Mouse (Mus musculus) liver, postnatal 0 days (tissue): ENCODE data around the gene Cd53. TPM values are rescaled to one million over a fixed set of nuclear protein-coding genes. Genes with fewer than 3 reads are reported as not detected.

Experiments
- ATAC-seq: fragments of 200-750 bp; cut with Nextera tagmentation; 2 replicates; pipeline ENCODE4 v1.8.0; 2017; ENCODE audit warnings: mild to moderate bottlenecking, moderate library complexity
- DNase-seq: peaks from one replicate; pipeline ENCODE4 v3.0.0-alpha.2; 2016
- H3K27ac ChIP-seq: fragments of 300-500 bp; sonication (generic); 2 replicates; pipeline ENCODE4 v1.5.1; 2014; ENCODE audit warnings: antibody characterized with exemption, moderate library complexity, mild to moderate bottlenecking, low read depth
- H3K27me3 ChIP-seq: fragments of 300-500 bp; sonication (generic); 2 replicates; pipeline ENCODE4 v1.6.1; 2014; ENCODE audit warnings: low read length, control low read depth, mixed read lengths; ENCODE audit not compliant: insufficient read depth
- H3K36me3 ChIP-seq: fragments of 300-500 bp; sonication (generic); replicated peaks from 2 replicates; pipeline ENCODE4 v1.6.1; 2014; ENCODE audit warnings: mild to moderate bottlenecking, control low read depth, low read length, moderate library complexity, mixed read lengths; ENCODE audit not compliant: insufficient read depth
- H3K4me1 ChIP-seq: fragments of 300-500 bp; sonication (generic); 2 replicates; pipeline ENCODE4 v1.6.1; 2014; ENCODE audit warnings: antibody characterized with exemption, mild to moderate bottlenecking, control low read depth; ENCODE audit not compliant: insufficient read depth
- H3K4me2 ChIP-seq: fragments of 300-500 bp; sonication (generic); 2 replicates; pipeline ENCODE4 v1.6.1; 2014; ENCODE audit warnings: low read depth, mild to moderate bottlenecking, low read length, moderate library complexity, mixed read lengths
- H3K4me3 ChIP-seq: fragments of 300-500 bp; sonication (generic); 2 replicates; pipeline ENCODE4 v1.5.1; 2014; ENCODE audit warnings: low read depth, low read length
- H3K9ac ChIP-seq: fragments of 300-500 bp; sonication (generic); replicated peaks from 2 replicates; pipeline ENCODE4 v1.6.1; 2014; ENCODE audit warnings: mild to moderate bottlenecking, moderate library complexity
- H3K9me3 ChIP-seq: fragments of 300-500 bp; sonication (generic); 2 replicates; pipeline ENCODE4 v1.6.1; 2016; ENCODE audit warnings: mild to moderate bottlenecking, control low read depth, low read length, mixed read lengths
- CTCF ChIP-seq: sonication (generic); IDR thresholded peaks from 2 replicates; pipeline ENCODE4 v1.5.1; 2016; ENCODE audit warnings: antibody characterized with exemption, low read depth
- EP300 ChIP-seq: IDR thresholded peaks from 2 replicates; pipeline ENCODE4 v1.6.1; 2016; ENCODE audit warnings: antibody characterized with exemption, low read depth, mild to moderate bottlenecking
- WGBS: fragments of 180-500 bp; shearing (Covaris S2); extraction: QIAGEN DNeasy Blood & Tissue Kit; methylation state at CpG from one replicate; pipeline ENCODE4 v1.1.7; 2014; ENCODE audit not compliant: insufficient replicate concordance; 5-methylcytosine and 5-hydroxymethylcytosine counted together
- polyA plus RNA-seq: library from polyadenylated mRNA; unstranded; fragments of >200 nt; fragmentation: Nextera tagmentation; extraction: Ambion mirVana; gene quantifications from 2 replicates; pipeline ENCODE4 v1.2.1, GENCODE M21; 2015

Gene Cd53
- polyA plus RNA-seq = 43.1 and 45.4 TPM in 2 replicates

GRCm38 (mm10) chr3:106789930-106790329 is at the start of gene Cd53:
Cd53 (minus strand) TSS chr3:106790149.
- Histone ChIP-seq H3K4me1 (no peaks in the 10 kb centered on the region), H3K9me3 (no peaks in the 10 kb centered on the region), H3K4me2 (peak within 1 kb of the TSS; percentile 38), H3K27me3 (no peaks in the 10 kb centered on the region), H3K9ac (peak within 1 kb of the TSS; percentile 21), H3K4me3 (peak within 1 kb of the TSS; percentile 41), H3K27ac (peak within 1 kb of the TSS; percentile 81), H3K36me3 (no peaks in the 10 kb centered on the region)
- TF ChIP-seq CTCF (no peak), EP300 (no peak)
- WGBS = 27% methylated on average over 2 of the region's 2 CpGs
- DNase-seq = no peak
- peak; percentile 65 for ATAC-seq

- Histone ChIP-seq H3K27me3 (no peaks in the 10 kb centered on the region), H3K36me3 (no peaks in the 10 kb centered on the region), H3K4me3 (no peak overlapping the region), H3K9ac (no peak overlapping the region), H3K4me2 (no peak overlapping the region), H3K27ac (no peak overlapping the region), H3K4me1 (no peaks in the 10 kb centered on the region; the same call in 1 of the 2 replicates), H3K9me3 (peaks cover 3% of the 10 kb centered on the region; the same call in 1 of the 2 replicates)
- TF ChIP-seq EP300 = no peak
- TF ChIP-seq CTCF = no peak
- 37% methylated on average over 1 of the region's 1 CpGs for WGBS
- peak; percentile 55 for ATAC-seq
- peak; percentile 24 for DNase-seq
Observed at GRCm38 (mm10) chr3:106832107-106832506, 42.2 kb upstream of the Cd53 start.

GRCm38 (mm10) chr3:106826187-106826586 is 36.2 kb upstream of the Cd53 start, which contains the start of gene Olfr266:
Olfr266 (minus strand) TSS chr3:106826287.
- TF ChIP-seq CTCF (no peak), EP300 (no peak)
- Histone ChIP-seq H3K9me3 (no peaks in the 10 kb centered on the region), H3K4me2 (no peak within 1 kb of the TSS), H3K4me3 (no peak within 1 kb of the TSS), H3K27ac (no peak within 1 kb of the TSS), H3K4me1 (no peaks in the 10 kb centered on the region; the same call in 1 of the 2 replicates), H3K9ac (no peak within 1 kb of the TSS), H3K27me3 (no peaks in the 10 kb centered on the region), H3K36me3 (no peaks in the 10 kb centered on the region)
- WGBS = 77% methylated on average over 1 of the region's 1 CpGs
- no peak for ATAC-seq
- DNase-seq = no peak

GRCm38 (mm10) chr3:106817676-106818075 is 27.7 kb upstream of the Cd53 start:
- Histone ChIP-seq H3K9me3 (no peaks in the 10 kb centered on the region), H3K4me1 (no peaks in the 10 kb centered on the region), H3K27ac (no peak overlapping the region), H3K27me3 (no peaks in the 10 kb centered on the region), H3K4me3 (no peak overlapping the region), H3K9ac (no peak overlapping the region), H3K4me2 (no peak overlapping the region), H3K36me3 (no peaks in the 10 kb centered on the region)
- DNase-seq (no peak), ATAC-seq (no peak)
- TF ChIP-seq EP300 (no peak), CTCF (no peak)
- 80% methylated on average over 2 of the region's 2 CpGs for WGBS

- Histone ChIP-seq H3K4me3 (no peak overlapping the region), H3K4me2 (no peak overlapping the region), H3K27me3 (no peaks in the 10 kb centered on the region), H3K36me3 (no peaks in the 10 kb centered on the region), H3K9me3 (no peaks in the 10 kb centered on the region), H3K27ac (no peak overlapping the region), H3K4me1 (no peaks in the 10 kb centered on the region), H3K9ac (no peak overlapping the region)
- no peak for TF ChIP-seq CTCF
- no peak for ATAC-seq
- 41% methylated on average over 2 of the region's 2 CpGs for WGBS
- DNase-seq = no peak
Observed at GRCm38 (mm10) chr3:106808972-106809695, 19.2 kb upstream of the Cd53 start.

GRCm38 (mm10) chr3:106798079-106798478 is 8.1 kb upstream of the Cd53 start:
- DNase-seq = no peak
- no peak overlapping the region for H3K4me3 ChIP-seq
- H3K9ac ChIP-seq = no peak overlapping the region
- H3K9me3 ChIP-seq = no peaks in the 10 kb centered on the region
- ATAC-seq = no peak
- H3K36me3 ChIP-seq = no peaks in the 10 kb centered on the region
- H3K4me1 ChIP-seq = no peaks in the 10 kb centered on the region
- no peak overlapping the region for H3K27ac ChIP-seq
- H3K4me2 ChIP-seq = no peak overlapping the region
- H3K27me3 ChIP-seq = no peaks in the 10 kb centered on the region
- no peak for TF ChIP-seq CTCF
- TF ChIP-seq EP300 = no peak
